Mouse (Mus musculus): ENCODE data around the gene Itga1.

- TF ChIP-seq CTCF (conservative IDR thresholded peaks at IDR 0.05 in 1 of 2, IDR thresholded peaks at IDR 0.05 in 1 of 2; ENCODE audit: low read depth in 2 of 2, low read length in 2 of 2) = no peak
- no peak for TF ChIP-seq RCOR1 (conservative IDR thresholded peaks at IDR 0.05; ENCODE audit: low read depth, low read length)
- no peak for TF ChIP-seq EP300 (IDR thresholded peaks at IDR 0.05; ENCODE audit: low read length)
- no peak for TF ChIP-seq CHD1 (IDR thresholded peaks at IDR 0.05; ENCODE audit: low read depth, low read length)
- no peak for TF ChIP-seq HCFC1 (IDR thresholded peaks at IDR 0.05; ENCODE audit: low read depth, low read length)
- TF ChIP-seq POLR2A (IDR thresholded peaks at IDR 0.05; ENCODE audit: low read depth, low read length) = no peak
- no peak for TF ChIP-seq SIN3A (IDR thresholded peaks at IDR 0.05; ENCODE audit: low read length)
- TF ChIP-seq E2F4 (IDR thresholded peaks at IDR 0.05; ENCODE audit: insufficient replicate concordance, low read depth, low read length) = no peak
- no peak for TF ChIP-seq CHD2 (IDR thresholded peaks at IDR 0.05; ENCODE audit: low read length)
- TF ChIP-seq MAZ (IDR thresholded peaks at IDR 0.05; ENCODE audit: low read depth, low read length) = no peak
- no peak for TF ChIP-seq ZKSCAN1 (IDR thresholded peaks at IDR 0.05; ENCODE audit: borderline replicate concordance, low read depth, low read length)
- no peak for TF ChIP-seq NRF1 (IDR thresholded peaks at IDR 0.05; ENCODE audit: low read depth, low read length)
- TF ChIP-seq ELF1 (IDR thresholded peaks at IDR 0.05; ENCODE audit: low read depth, low read length) = no peak
- TF ChIP-seq USF1 (IDR thresholded peaks at IDR 0.05; ENCODE audit: low read depth, low read length) = no peak
Observed at GRCm38 (mm10) chr13:114983116-114983515, 118.6 kb downstream of the Itga1 start.
